Mouse (Mus musculus): ENCODE results near the gene Mgmt. TPM values are rescaled to one million over a fixed set of nuclear protein-coding genes. Genes with fewer than 3 reads are reported as not detected.

The Mgmt gene
- polyA plus RNA-seq, 2 experiments, result 3.3 to 6.6 TPM

DNA sequence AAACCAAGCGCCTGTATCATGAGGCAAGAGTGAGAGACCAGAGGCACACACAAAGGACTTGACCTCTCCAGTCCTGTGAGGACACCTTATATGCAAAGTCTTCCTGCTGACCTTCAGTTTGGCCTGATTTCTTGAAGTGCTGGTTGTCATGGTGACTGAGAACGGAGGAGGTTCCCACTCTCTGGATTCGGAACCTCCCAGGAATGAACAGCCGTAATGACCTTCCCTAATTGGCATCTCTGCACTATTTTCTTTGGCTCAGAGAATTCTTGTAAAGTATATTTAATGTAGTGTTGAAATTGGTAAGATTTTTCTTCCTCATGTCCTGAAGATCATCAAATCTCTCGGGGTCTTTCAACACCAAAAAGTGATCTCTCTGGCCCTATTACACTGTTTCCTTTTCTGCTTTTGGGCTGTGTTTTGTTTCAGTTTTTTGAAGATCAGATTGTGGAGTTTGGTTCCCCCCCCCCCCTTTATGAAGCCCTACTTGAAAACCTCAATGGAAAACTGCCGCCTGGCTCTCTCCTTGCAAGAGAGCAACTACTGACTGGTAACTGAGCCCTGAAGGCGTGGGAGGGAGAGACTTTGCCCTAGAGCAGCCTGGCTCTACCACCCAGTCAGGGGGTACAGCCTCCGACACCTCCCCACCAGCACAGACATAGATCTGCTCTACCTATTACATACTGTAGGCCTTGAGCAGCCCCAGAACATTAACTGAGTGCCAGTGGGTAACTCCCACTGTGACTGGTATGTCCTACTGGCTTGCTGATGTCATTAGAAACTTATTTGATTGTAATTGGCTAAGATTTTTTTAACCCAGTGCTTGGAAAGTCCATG, 153.9 kb downstream of the Mgmt start:
- H3K27ac ChIP-seq (replicated peaks; ENCODE audit: low read depth, low read length), result no peak overlapping the region
- no peak overlapping the region for H3K4me3 ChIP-seq (replicated peaks; ENCODE audit: low read length)
- no peak overlapping the region for H3K9ac ChIP-seq (ENCODE audit: low read depth, low read length, severe bottlenecking)
- DNase-seq (ENCODE audit: low spot score) (peak; percentile 73), ATAC-seq (ENCODE audit: low FRiP score, low read depth) (peak; percentile 72)
- 44% methylated on average over 8 of the region's 8 CpGs for WGBS
- H3K27me3 ChIP-seq (ENCODE audit: control insufficient read depth, insufficient read depth, low read length), result no peaks in the 10 kb centered on the region
- no peaks in the 10 kb centered on the region for H3K36me3 ChIP-seq (ENCODE audit: control insufficient read depth, insufficient read depth, low read length)
- H3K4me1 ChIP-seq (ENCODE audit: control insufficient read depth, insufficient read depth, low read length), result peaks cover 25% of the 10 kb centered on the region
- no peaks in the 10 kb centered on the region for H3K9me3 ChIP-seq (ENCODE audit: control insufficient read depth, low read length)
- no peak for TF ChIP-seq POLR2A (IDR thresholded peaks at IDR 0.05; ENCODE audit: borderline replicate concordance, extremely low read depth, insufficient read depth, insufficient read length)
- no peak overlapping the region for H3K4me2 ChIP-seq (replicated peaks; ENCODE audit: low read depth, low read length, severe bottlenecking)

DNA sequence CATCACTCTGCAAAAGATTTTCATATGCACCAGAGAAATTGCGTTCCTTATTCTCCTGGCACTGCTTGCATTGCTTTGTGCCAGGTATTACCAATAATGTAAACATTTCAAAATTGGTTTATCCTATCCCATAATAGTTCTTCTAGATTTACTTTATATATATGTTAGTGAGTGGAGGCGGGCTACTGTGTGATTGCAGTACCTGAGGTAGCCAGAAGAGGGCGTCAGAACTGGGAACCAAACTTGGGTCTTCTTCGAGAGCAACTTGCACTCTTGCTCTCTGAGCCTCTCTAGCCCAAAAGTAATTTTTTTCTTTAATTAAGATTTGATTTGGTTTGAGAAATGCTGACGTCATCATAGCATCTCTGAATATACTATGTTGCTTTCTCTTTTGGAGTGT, 159.9 kb downstream of the Mgmt start:
- Histone ChIP-seq H3K27me3 (ENCODE audit: control insufficient read depth, insufficient read depth, low read length) (no peaks in the 10 kb centered on the region), H3K36me3 (ENCODE audit: control insufficient read depth, insufficient read depth, low read length) (no peaks in the 10 kb centered on the region)
- no peak for TF ChIP-seq POLR2A (IDR thresholded peaks at IDR 0.05; ENCODE audit: borderline replicate concordance, extremely low read depth, insufficient read depth, insufficient read length)

DNA sequence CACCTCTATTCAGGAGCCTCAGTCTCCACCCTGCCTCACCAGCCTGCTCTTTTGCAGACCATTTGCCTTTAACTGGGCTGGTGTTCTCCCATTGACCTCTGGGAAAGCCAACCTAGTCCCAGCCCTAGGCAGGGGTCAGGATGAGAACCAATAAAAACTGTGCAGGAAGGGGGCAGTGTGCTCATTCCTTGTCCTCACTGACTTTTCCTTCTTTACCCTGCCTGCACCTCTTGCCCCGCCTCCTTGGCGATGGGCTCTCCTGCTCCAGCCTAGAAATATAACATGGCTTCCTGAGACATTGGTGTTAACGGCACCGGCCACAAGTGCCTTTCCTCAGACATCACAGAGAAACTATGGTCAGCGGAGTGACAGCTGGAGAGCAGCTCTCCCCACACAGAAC, 161.7 kb downstream of the Mgmt start:
- Histone ChIP-seq H3K27me3 (ENCODE audit: control insufficient read depth, insufficient read depth, low read length) (no peaks in the 10 kb centered on the region), H3K9ac (ENCODE audit: low read depth, low read length, severe bottlenecking) (no peak overlapping the region), H3K9me3 (ENCODE audit: control insufficient read depth, low read length) (no peaks in the 10 kb centered on the region), H3K4me3 (replicated peaks; ENCODE audit: low read length) (no peak overlapping the region), H3K4me2 (replicated peaks; ENCODE audit: low read depth, low read length, severe bottlenecking) (no peak overlapping the region), H3K36me3 (ENCODE audit: control insufficient read depth, insufficient read depth, low read length) (no peaks in the 10 kb centered on the region), H3K4me1 (ENCODE audit: control insufficient read depth, insufficient read depth, low read length) (no peaks in the 10 kb centered on the region), H3K27ac (replicated peaks; ENCODE audit: low read depth, low read length) (no peak overlapping the region)
- TF ChIP-seq POLR2A (IDR thresholded peaks at IDR 0.05; ENCODE audit: borderline replicate concordance, extremely low read depth, insufficient read depth, insufficient read length), result no peak
- DNase-seq (ENCODE audit: low spot score) (no peak), ATAC-seq (ENCODE audit: low FRiP score, low read depth) (no peak)
- WGBS, result 32% methylated on average over 5 of the region's 5 CpGs

More for the DNA sequence above, 159.9 kb downstream of the Mgmt start:
- no peak for DNase-seq (ENCODE audit: low spot score)
- Histone ChIP-seq H3K27ac (replicated peaks; ENCODE audit: low read depth, low read length) (no peak overlapping the region), H3K9me3 (ENCODE audit: control insufficient read depth, low read length) (no peaks in the 10 kb centered on the region), H3K9ac (ENCODE audit: low read depth, low read length, severe bottlenecking) (no peak overlapping the region), H3K4me3 (replicated peaks; ENCODE audit: low read length) (no peak overlapping the region), H3K4me2 (replicated peaks; ENCODE audit: low read depth, low read length, severe bottlenecking) (no peak overlapping the region), H3K4me1 (ENCODE audit: control insufficient read depth, insufficient read depth, low read length) (peaks cover under 1% of the 10 kb centered on the region)
- no peak for ATAC-seq (ENCODE audit: low FRiP score, low read depth)
- 75% methylated on average over 5 of the region's 5 CpGs for WGBS

DNA sequence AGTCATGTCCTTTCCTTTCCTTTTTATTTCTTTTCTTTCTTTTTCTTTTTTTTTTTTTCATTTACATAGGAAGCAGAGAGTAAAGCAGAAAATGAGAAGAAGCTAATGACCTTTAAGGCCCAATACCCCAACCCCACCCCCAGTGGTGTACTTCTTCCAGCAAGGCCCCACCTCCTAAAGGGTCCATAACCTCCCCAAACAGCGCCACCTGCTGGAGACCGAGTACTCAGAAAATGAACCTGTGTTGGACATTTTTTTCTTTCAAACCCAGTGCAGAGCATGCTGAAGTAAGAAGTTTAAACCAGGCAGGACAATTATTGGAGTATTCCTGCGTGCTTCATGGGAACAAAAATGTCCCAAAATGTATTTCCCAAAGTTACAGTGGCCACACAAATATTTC, 166.1 kb downstream of the Mgmt start:
- H3K27ac ChIP-seq (replicated peaks; ENCODE audit: low read depth, low read length), result no peak overlapping the region
- 42% methylated on average over 3 of the region's 3 CpGs for WGBS
- no peak overlapping the region for H3K9ac ChIP-seq (ENCODE audit: low read depth, low read length, severe bottlenecking)
- ATAC-seq (ENCODE audit: low FRiP score, low read depth) (no peak), DNase-seq (ENCODE audit: low spot score) (no peak)
- TF ChIP-seq POLR2A (IDR thresholded peaks at IDR 0.05; ENCODE audit: borderline replicate concordance, extremely low read depth, insufficient read depth, insufficient read length), result no peak
- H3K4me3 ChIP-seq (replicated peaks; ENCODE audit: low read length), result no peak overlapping the region
- H3K36me3 ChIP-seq (ENCODE audit: control insufficient read depth, insufficient read depth, low read length), result no peaks in the 10 kb centered on the region
- no peak overlapping the region for H3K4me2 ChIP-seq (replicated peaks; ENCODE audit: low read depth, low read length, severe bottlenecking)
- H3K9me3 ChIP-seq (ENCODE audit: control insufficient read depth, low read length), result no peaks in the 10 kb centered on the region
- no peaks in the 10 kb centered on the region for H3K4me1 ChIP-seq (ENCODE audit: control insufficient read depth, insufficient read depth, low read length)
- no peaks in the 10 kb centered on the region for H3K27me3 ChIP-seq (ENCODE audit: control insufficient read depth, insufficient read depth, low read length)

DNA sequence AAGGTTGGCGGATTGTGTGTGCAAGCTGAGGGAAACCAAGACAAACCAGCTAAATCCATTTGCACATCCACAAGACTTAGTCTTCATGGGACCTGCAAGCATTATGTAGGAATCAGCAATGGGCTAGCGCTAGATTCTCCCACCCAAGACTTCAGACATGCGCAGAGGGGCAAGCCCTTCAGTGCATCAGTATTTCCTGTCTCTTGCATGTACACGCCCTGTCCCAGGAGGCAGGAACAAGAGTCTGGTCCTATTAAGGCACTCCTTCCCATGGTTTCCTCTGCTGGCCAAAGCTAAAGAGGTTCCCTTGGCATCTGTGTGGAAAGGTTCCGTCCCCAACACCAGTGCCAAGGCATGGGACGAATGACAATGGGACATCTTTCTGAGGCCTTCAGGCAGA, 166.7 kb downstream of the Mgmt start:
- Histone ChIP-seq H3K36me3 (ENCODE audit: control insufficient read depth, insufficient read depth, low read length) (no peaks in the 10 kb centered on the region), H3K4me3 (replicated peaks; ENCODE audit: low read length) (no peak overlapping the region), H3K9ac (ENCODE audit: low read depth, low read length, severe bottlenecking) (no peak overlapping the region), H3K4me1 (ENCODE audit: control insufficient read depth, insufficient read depth, low read length) (no peaks in the 10 kb centered on the region), H3K27ac (replicated peaks; ENCODE audit: low read depth, low read length) (no peak overlapping the region), H3K4me2 (replicated peaks; ENCODE audit: low read depth, low read length, severe bottlenecking) (no peak overlapping the region), H3K27me3 (ENCODE audit: control insufficient read depth, insufficient read depth, low read length) (no peaks in the 10 kb centered on the region), H3K9me3 (ENCODE audit: control insufficient read depth, low read length) (no peaks in the 10 kb centered on the region)
- ATAC-seq (ENCODE audit: low FRiP score, low read depth) (no peak), DNase-seq (ENCODE audit: low spot score) (no peak)
- 95% methylated on average over 6 of the region's 6 CpGs for WGBS
- no peak for TF ChIP-seq POLR2A (IDR thresholded peaks at IDR 0.05; ENCODE audit: borderline replicate concordance, extremely low read depth, insufficient read depth, insufficient read length)

All from limb, embryonic 14.5 days (tissue).